Mouse (Mus musculus): ENCODE results near the gene Cd101. TPM values are rescaled to one million over a fixed set of nuclear protein-coding genes. Genes with fewer than 3 reads are reported as not detected.

The Cd101 gene
- polyA plus RNA-seq, 1 experiment from 2014 or later = not detected

DNA sequence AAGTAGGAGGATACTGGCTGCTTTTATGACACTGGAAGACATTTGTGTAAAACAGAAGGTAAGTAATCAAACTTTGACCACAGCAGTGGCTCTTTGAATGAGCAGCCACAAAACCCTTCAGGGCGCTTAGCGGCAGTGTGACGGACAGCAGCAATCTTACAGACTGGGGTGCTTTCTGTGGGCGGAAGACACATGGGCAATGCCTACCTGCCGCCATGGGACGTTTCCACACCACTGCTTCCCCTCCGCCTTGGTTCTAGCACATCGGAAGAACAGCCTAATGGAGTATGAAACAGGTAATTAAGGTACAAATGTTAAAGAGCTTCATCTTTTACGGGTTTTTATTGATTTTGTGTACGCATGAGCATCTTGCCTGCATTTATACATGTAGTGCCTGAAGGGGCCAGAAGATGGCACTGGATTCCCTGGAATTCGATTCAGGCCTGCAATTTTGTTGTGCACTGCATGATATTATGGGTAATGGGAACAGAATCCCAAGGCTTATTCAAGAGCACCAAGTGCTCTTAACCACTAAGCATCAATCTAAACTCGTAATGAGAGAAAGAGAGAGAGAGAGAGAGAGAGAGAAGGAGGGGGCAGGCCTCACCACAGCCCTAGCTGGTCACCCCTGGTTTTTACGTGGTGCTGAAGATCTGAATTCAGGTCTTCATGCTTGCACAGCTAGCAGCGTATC is 65.4 kb downstream of the Cd101 start:
- Histone ChIP-seq H3K36me3 (ENCODE audit: insufficient read depth, low read length) (peaks cover 41% of the 10 kb centered on the region), H3K4me1 (replicated peaks; ENCODE audit: insufficient read depth, low read length) (peaks cover 4% of the 10 kb centered on the region; the same call in 1 of the 2 replicates), H3K9me3 (replicated peaks; ENCODE audit: low read length) (no peaks in the 10 kb centered on the region), H3K4me3 (replicated peaks; ENCODE audit: low read depth, low read length) (no peak overlapping the region), H3K27ac (no peak overlapping the region), H3K9ac (ENCODE audit: low read depth, low read length) (no peak overlapping the region), H3K4me2 (ENCODE audit: low read length) (no peak overlapping the region), H3K27me3 (ENCODE audit: insufficient read depth, low read length) (no peaks in the 10 kb centered on the region)
- ATAC-seq (replicated peaks; ENCODE audit: low FRiP score, low read depth) = no peak
- peak; percentile 65 for DNase-seq (ENCODE audit: low spot score)
- peak; percentile 80 for TF ChIP-seq CTCF (IDR thresholded peaks at IDR 0.05; ENCODE audit: low read depth)
- WGBS = 75% methylated on average over 14 of the region's 14 CpGs

DNA sequence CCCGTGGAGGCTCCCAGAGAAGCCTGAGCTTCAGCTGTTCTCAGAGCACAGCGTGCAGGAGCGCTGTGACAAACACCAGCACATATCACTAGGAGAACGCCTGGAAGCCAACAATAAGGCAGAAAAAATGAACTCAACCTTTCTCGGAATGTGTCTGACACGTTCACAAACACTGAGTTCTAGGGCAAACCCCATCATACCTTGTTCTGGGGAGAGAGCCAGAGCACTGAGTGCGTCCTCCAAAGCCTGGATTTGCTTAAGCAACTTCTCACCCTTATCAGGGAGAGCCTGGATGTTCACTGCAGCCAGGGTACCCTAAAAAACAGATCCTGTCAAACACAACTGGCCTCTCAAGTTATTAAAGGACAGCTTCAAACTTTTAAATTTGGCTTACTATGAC is 67.9 kb downstream of the Cd101 start:
- no peak overlapping the region for H3K9ac ChIP-seq (ENCODE audit: low read depth, low read length)
- no peak overlapping the region for H3K27ac ChIP-seq
- no peaks in the 10 kb centered on the region for H3K9me3 ChIP-seq (replicated peaks; ENCODE audit: low read length)
- no peaks in the 10 kb centered on the region for H3K27me3 ChIP-seq (ENCODE audit: insufficient read depth, low read length)
- no peak for DNase-seq (ENCODE audit: low spot score)
- H3K4me1 ChIP-seq (replicated peaks; ENCODE audit: insufficient read depth, low read length) = no peaks in the 10 kb centered on the region
- H3K36me3 ChIP-seq (ENCODE audit: insufficient read depth, low read length) = peaks cover 60% of the 10 kb centered on the region
- TF ChIP-seq CTCF (IDR thresholded peaks at IDR 0.05; ENCODE audit: low read depth) = no peak
- no peak for ATAC-seq (replicated peaks; ENCODE audit: low FRiP score, low read depth)
- WGBS = 77% methylated on average over 7 of the region's 7 CpGs
- no peak overlapping the region for H3K4me3 ChIP-seq (replicated peaks; ENCODE audit: low read depth, low read length)
- no peak overlapping the region for H3K4me2 ChIP-seq (ENCODE audit: low read length)

DNA sequence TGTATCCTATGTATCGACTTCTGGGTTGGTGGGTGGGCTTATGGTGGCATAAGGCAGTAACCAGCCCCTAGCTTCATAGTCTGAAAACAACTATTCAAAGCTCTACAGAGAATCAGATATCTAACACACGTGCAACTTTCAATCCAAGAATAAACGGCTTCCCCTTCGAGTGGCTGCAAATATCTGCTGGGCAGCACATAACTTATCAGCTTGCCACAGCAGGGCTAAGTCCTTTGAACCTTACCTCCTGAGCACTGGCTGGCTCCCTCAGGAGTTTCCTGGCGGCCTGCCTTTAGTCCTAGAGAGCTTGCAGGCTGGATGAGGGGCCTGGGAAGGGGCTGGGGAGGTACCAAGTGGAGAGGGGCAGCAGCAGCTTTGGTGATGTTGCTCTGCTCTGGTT is 68.3 kb downstream of the Cd101 start:
- Histone ChIP-seq H3K36me3 (ENCODE audit: insufficient read depth, low read length) (peaks cover 60% of the 10 kb centered on the region), H3K9me3 (replicated peaks; ENCODE audit: low read length) (no peaks in the 10 kb centered on the region), H3K4me3 (replicated peaks; ENCODE audit: low read depth, low read length) (no peak overlapping the region), H3K4me2 (ENCODE audit: low read length) (no peak overlapping the region), H3K9ac (ENCODE audit: low read depth, low read length) (no peak overlapping the region), H3K27ac (no peak overlapping the region), H3K4me1 (replicated peaks; ENCODE audit: insufficient read depth, low read length) (no peaks in the 10 kb centered on the region), H3K27me3 (ENCODE audit: insufficient read depth, low read length) (no peaks in the 10 kb centered on the region)
- no peak for TF ChIP-seq CTCF (IDR thresholded peaks at IDR 0.05; ENCODE audit: low read depth)
- 54% methylated on average over 5 of the region's 5 CpGs for WGBS
- no peak for ATAC-seq (replicated peaks; ENCODE audit: low FRiP score, low read depth)
- DNase-seq (ENCODE audit: low spot score) = no peak

DNA sequence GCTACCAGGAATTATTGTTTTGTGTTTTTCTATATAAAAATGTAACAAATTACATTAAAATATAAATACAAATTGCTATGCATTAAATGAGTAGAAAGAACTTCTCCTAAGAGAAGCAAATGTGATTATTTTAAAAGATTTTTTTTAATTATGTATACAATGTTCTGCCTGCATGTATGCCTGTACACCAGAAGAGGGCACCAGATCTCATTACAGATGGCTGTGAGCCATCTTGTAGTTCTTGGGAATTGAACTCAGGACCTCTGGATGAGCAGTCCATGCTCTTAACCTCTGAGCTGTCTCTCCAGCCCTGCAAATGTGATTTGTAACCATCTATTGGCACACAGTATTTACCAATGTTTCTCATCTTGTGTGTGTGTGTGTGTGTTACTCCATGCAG is 74.7 kb downstream of the Cd101 start:
- ATAC-seq (replicated peaks; ENCODE audit: low FRiP score, low read depth) (no peak), DNase-seq (ENCODE audit: low spot score) (no peak)
- H3K4me3 ChIP-seq (replicated peaks; ENCODE audit: low read depth, low read length) = no peak overlapping the region
- no peaks in the 10 kb centered on the region for H3K27me3 ChIP-seq (ENCODE audit: insufficient read depth, low read length)
- H3K27ac ChIP-seq = no peak overlapping the region
- TF ChIP-seq CTCF (IDR thresholded peaks at IDR 0.05; ENCODE audit: low read depth) = peak; percentile 56
- H3K4me1 ChIP-seq (replicated peaks; ENCODE audit: insufficient read depth, low read length) = no peaks in the 10 kb centered on the region
- H3K9ac ChIP-seq (ENCODE audit: low read depth, low read length) = no peak overlapping the region
- H3K4me2 ChIP-seq (ENCODE audit: low read length) = no peak overlapping the region
- no peaks in the 10 kb centered on the region for H3K9me3 ChIP-seq (replicated peaks; ENCODE audit: low read length)
- peaks cover 60% of the 10 kb centered on the region; the same call in 1 of the 2 replicates for H3K36me3 ChIP-seq (ENCODE audit: insufficient read depth, low read length)

DNA sequence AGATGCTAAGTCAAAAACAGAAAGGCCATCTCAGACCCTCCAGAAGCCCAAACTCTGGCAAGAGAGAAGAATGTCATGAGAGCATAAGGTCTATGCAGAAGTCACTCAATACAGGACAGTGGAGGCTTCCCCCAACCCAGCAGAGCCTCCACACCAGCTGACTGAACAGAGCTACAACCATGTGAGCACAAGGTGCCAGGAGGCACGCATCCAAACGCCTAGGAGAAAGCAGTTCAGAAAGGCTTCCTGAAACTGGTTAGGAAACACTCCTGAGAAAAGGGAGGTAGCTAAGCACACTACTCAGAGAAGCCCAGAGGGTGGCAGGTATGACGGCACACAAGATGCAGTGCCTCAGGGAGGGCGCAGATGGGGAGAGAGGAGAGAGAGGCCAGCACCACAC is 77.8 kb downstream of the Cd101 start:
- Histone ChIP-seq H3K4me3 (replicated peaks; ENCODE audit: low read depth, low read length) (no peak overlapping the region), H3K27ac (no peak overlapping the region), H3K9me3 (replicated peaks; ENCODE audit: low read length) (no peaks in the 10 kb centered on the region), H3K9ac (ENCODE audit: low read depth, low read length) (no peak overlapping the region), H3K4me1 (replicated peaks; ENCODE audit: insufficient read depth, low read length) (no peaks in the 10 kb centered on the region), H3K36me3 (ENCODE audit: insufficient read depth, low read length) (peaks cover 57% of the 10 kb centered on the region), H3K27me3 (ENCODE audit: insufficient read depth, low read length) (no peaks in the 10 kb centered on the region), H3K4me2 (ENCODE audit: low read length) (no peak overlapping the region)
- WGBS = 95% methylated on average over 4 of the region's 4 CpGs
- TF ChIP-seq CTCF (IDR thresholded peaks at IDR 0.05; ENCODE audit: low read depth) = no peak
- ATAC-seq (replicated peaks; ENCODE audit: low FRiP score, low read depth) (no peak), DNase-seq (ENCODE audit: low spot score) (no peak)

DNA sequence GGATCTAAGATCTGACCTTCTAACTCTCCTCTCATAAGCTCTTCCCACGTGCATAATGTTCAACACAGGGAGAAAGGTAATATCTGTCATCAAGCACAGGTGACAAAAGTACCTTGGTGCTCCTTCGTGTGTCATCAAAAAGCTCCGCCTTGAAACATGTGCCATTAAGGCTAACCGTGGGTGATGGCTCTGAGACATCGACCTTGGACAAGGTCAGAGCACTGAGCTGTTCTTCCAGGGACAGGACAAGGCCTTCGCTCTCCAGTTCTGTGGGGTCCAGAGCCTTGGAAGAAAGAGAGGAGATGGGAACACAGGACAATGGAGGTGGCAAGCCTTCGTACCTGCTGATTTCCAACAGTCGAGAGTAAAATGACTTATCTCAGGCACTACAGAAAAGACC is 82.1 kb downstream of the Cd101 start:
- WGBS = 92% methylated on average over 8 of the region's 8 CpGs
- Histone ChIP-seq H3K36me3 (ENCODE audit: insufficient read depth, low read length) (peaks cover 52% of the 10 kb centered on the region), H3K4me1 (replicated peaks; ENCODE audit: insufficient read depth, low read length) (no peaks in the 10 kb centered on the region), H3K4me3 (replicated peaks; ENCODE audit: low read depth, low read length) (no peak overlapping the region), H3K9ac (ENCODE audit: low read depth, low read length) (no peak overlapping the region), H3K4me2 (ENCODE audit: low read length) (no peak overlapping the region), H3K27me3 (ENCODE audit: insufficient read depth, low read length) (no peaks in the 10 kb centered on the region), H3K27ac (no peak overlapping the region), H3K9me3 (replicated peaks; ENCODE audit: low read length) (no peaks in the 10 kb centered on the region)
- TF ChIP-seq CTCF (IDR thresholded peaks at IDR 0.05; ENCODE audit: low read depth) = no peak
- DNase-seq (ENCODE audit: low spot score) (no peak), ATAC-seq (replicated peaks; ENCODE audit: low FRiP score, low read depth) (no peak)

Other genes with a start within 250 kb of the Cd101 start
- 0.46 and 0.55 TPM in 2 replicates for gene Vtcn1, start 204.1 kb downstream of the Cd101 start, polyA plus RNA-seq (2015; fragmentation: Nextera tagmentation; extraction: Ambion mirVana)
- 4.9 and 5.5 TPM in 2 replicates for gene Trim45, start 107.4 kb downstream of the Cd101 start, polyA plus RNA-seq (2015; fragmentation: Nextera tagmentation; extraction: Ambion mirVana)
- gene Ttf2, start 59.9 kb downstream of the Cd101 start, polyA plus RNA-seq (2015; fragmentation: Nextera tagmentation; extraction: Ambion mirVana) = 8.5 and 9.6 TPM in 2 replicates
- gene Ptgfrn, start 80.7 kb upstream of the Cd101 start, polyA plus RNA-seq (2015; fragmentation: Nextera tagmentation; extraction: Ambion mirVana) = 2.1 and 2.5 TPM in 2 replicates

All from kidney, postnatal 0 days (tissue).